In genomic region chr11:74649647-74650551, GRCm38 (mm10) we compare ENCODE assay signal across 7 mouse cellular contexts. TPM values are rescaled to one million over a fixed set of nuclear protein-coding genes. Genes with fewer than 3 reads are reported as not detected.
A peak's percentile ranks its signal among the peaks of the same experiment; 100 is the strongest.
DNase-seq lines count a peak whose midpoint lies in the region; ATAC-seq lines count a peak whose summit lies in the region.

No protein-coding gene starts in this region.

- no peaks in the 10 kb centered on the region for H3K9me3 ChIP-seq in forebrain, embryonic 11.5 days (ENCODE audit: control insufficient read depth, low read length)
- no peaks in the 10 kb centered on the region for H3K9me3 ChIP-seq in intestine, embryonic 16.5 days (ENCODE audit: control insufficient read depth, low read length)
- no peaks in the 10 kb centered on the region for H3K9me3 ChIP-seq in liver, embryonic 15.5 days (replicated peaks)
- H3K9me3 ChIP-seq in neural tube, embryonic 12.5 days: no peaks in the 10 kb centered on the region

- WGBS in forebrain, embryonic 11.5 days: 2% methylated on average over 53 of the region's 53 CpGs
- WGBS in intestine, embryonic 16.5 days: under 1% methylated on average over 53 of the region's 53 CpGs
- WGBS in liver, embryonic 15.5 days (ENCODE audit: insufficient replicate concordance): under 1% methylated on average over 51 of the region's 53 CpGs
- WGBS in neural tube, embryonic 12.5 days: 2% methylated on average over 53 of the region's 53 CpGs

- peak overlapping the region; percentile 94 for H3K4me2 ChIP-seq in forebrain, embryonic 11.5 days (ENCODE audit: low read depth, low read length, severe bottlenecking)
- H3K4me2 ChIP-seq in intestine, embryonic 16.5 days (ENCODE audit: low read depth, low read length): peak overlapping the region; percentile 81
- peak overlapping the region; percentile 96 for H3K4me2 ChIP-seq in liver, embryonic 15.5 days
- peak overlapping the region; percentile 96 for H3K4me2 ChIP-seq in neural tube, embryonic 12.5 days (replicated peaks)

- H3K4me3 ChIP-seq in forebrain, embryonic 11.5 days (ENCODE audit: low read depth, low read length): peak overlapping the region; percentile 95
- peak overlapping the region; percentile 96 for H3K4me3 ChIP-seq in intestine, embryonic 16.5 days (ENCODE audit: low read length)
- peak overlapping the region; percentile 89 for H3K4me3 ChIP-seq in liver, embryonic 15.5 days (replicated peaks)
- H3K4me3 ChIP-seq in neural tube, embryonic 12.5 days: peak overlapping the region; percentile 84

- peaks cover 11% of the 10 kb centered on the region; the same call in 1 of the 2 replicates for H3K4me1 ChIP-seq in forebrain, embryonic 11.5 days (replicated peaks; ENCODE audit: control insufficient read depth, insufficient read depth, low read length)
- peaks cover 35% of the 10 kb centered on the region for H3K4me1 ChIP-seq in intestine, embryonic 16.5 days (ENCODE audit: control insufficient read depth, insufficient read depth, low read length)
- H3K4me1 ChIP-seq in liver, embryonic 15.5 days (replicated peaks): peaks cover 67% of the 10 kb centered on the region
- peaks cover 48% of the 10 kb centered on the region for H3K4me1 ChIP-seq in neural tube, embryonic 12.5 days

- peak; percentile 61 for ATAC-seq in forebrain, embryonic 11.5 days (replicated peaks; ENCODE audit: low FRiP score)
- peak; percentile 69 for ATAC-seq in intestine, embryonic 16.5 days
- ATAC-seq in liver, embryonic 15.5 days (ENCODE audit: insufficient read depth): peak; percentile 51
- peak; percentile 51; the same call in 1 of the 2 replicates for ATAC-seq in neural tube, embryonic 12.5 days (ENCODE audit: low FRiP score, low read depth)

- no peaks in the 10 kb centered on the region for H3K36me3 ChIP-seq in forebrain, embryonic 11.5 days (ENCODE audit: control insufficient read depth, insufficient read depth, low read length)
- no peaks in the 10 kb centered on the region for H3K36me3 ChIP-seq in intestine, embryonic 16.5 days (ENCODE audit: control insufficient read depth, insufficient read depth, low read length)
- H3K36me3 ChIP-seq in liver, embryonic 15.5 days (replicated peaks): peaks cover 10% of the 10 kb centered on the region; the same call in 1 of the 2 replicates
- no peaks in the 10 kb centered on the region for H3K36me3 ChIP-seq in neural tube, embryonic 12.5 days

- H3K27me3 ChIP-seq in forebrain, embryonic 11.5 days (ENCODE audit: control insufficient read depth, insufficient read depth, low read length): no peaks in the 10 kb centered on the region
- H3K27me3 ChIP-seq in intestine, embryonic 16.5 days (replicated peaks; ENCODE audit: control insufficient read depth, insufficient read depth, low read length): no peaks in the 10 kb centered on the region
- H3K27me3 ChIP-seq in liver, embryonic 15.5 days: no peaks in the 10 kb centered on the region
- H3K27me3 ChIP-seq in neural tube, embryonic 12.5 days (replicated peaks): no peaks in the 10 kb centered on the region

- peak overlapping the region; percentile 79 for H3K9ac ChIP-seq in forebrain, embryonic 11.5 days (ENCODE audit: low read length)
- peak overlapping the region; percentile 91 for H3K9ac ChIP-seq in intestine, embryonic 16.5 days (ENCODE audit: low read depth, low read length)
- H3K9ac ChIP-seq in liver, embryonic 15.5 days: peak overlapping the region; percentile 74
- H3K9ac ChIP-seq in neural tube, embryonic 12.5 days: peak overlapping the region; percentile 80

- DNase-seq in urinary bladder, adult 18-20 months (ENCODE audit: low spot score in 2 of 2): peak; percentile 37 to 62
- no peak for DNase-seq in urinary bladder, postnatal 4 days (ENCODE audit: low spot score in 2 of 2)
- DNase-seq in adrenal gland, postnatal 10 days: peak; percentile 77
- peak; percentile 64 for DNase-seq in forebrain, embryonic 11.5 days (ENCODE audit: low spot score)

- H3K27ac ChIP-seq in forebrain, embryonic 11.5 days (ENCODE audit: low read depth, low read length): peak overlapping the region; percentile 7; the same call in 1 of the 2 replicates
- H3K27ac ChIP-seq in intestine, embryonic 16.5 days (ENCODE audit: low read length): peak overlapping the region; percentile 93
- H3K27ac ChIP-seq in liver, embryonic 15.5 days (replicated peaks): peak overlapping the region; percentile 88
- no peak overlapping the region for H3K27ac ChIP-seq in neural tube, embryonic 12.5 days

RNA-seq across cellular contexts. Expression of gene Cluh, which starts 0.6 kb away (rescaled TPM):
- 100 to 1,000 TPM; 252 to 291 TPM for total RNA-seq in adrenal gland, postnatal 10 days (2021)
- 18.9 and 21.9 TPM in 2 replicates for polyA plus RNA-seq in forebrain, embryonic 11.5 days (2014; fragmentation: Nextera tagmentation; extraction: Ambion mirVana)
- polyA plus RNA-seq in intestine, embryonic 16.5 days (2015; fragmentation: Nextera tagmentation; extraction: Ambion mirVana): 57.0 and 66.0 TPM in 2 replicates
- polyA plus RNA-seq in liver, embryonic 15.5 days (2015; fragmentation: Nextera tagmentation; extraction: Ambion mirVana): 27.9 and 34.5 TPM in 2 replicates
- polyA plus RNA-seq in neural tube, embryonic 12.5 days (2016; fragmentation: Nextera tagmentation; extraction: Ambion mirVana): 18.4 and 20.2 TPM in 2 replicates

RNA-seq across cellular contexts. Expression of gene Ccdc92b, which starts 30.5 kb away (rescaled TPM):
- 1 to 10 TPM; 2.3 to 4.0 TPM for total RNA-seq in adrenal gland, postnatal 10 days (2021)
- polyA plus RNA-seq in forebrain, embryonic 11.5 days (2014; fragmentation: Nextera tagmentation; extraction: Ambion mirVana): 1.5 and 2.0 TPM in 2 replicates
- polyA plus RNA-seq in intestine, embryonic 16.5 days (2015; fragmentation: Nextera tagmentation; extraction: Ambion mirVana): 0.29 and 0.53 TPM in 2 replicates
- 13.7 and 17.7 TPM in 2 replicates for polyA plus RNA-seq in liver, embryonic 15.5 days (2015; fragmentation: Nextera tagmentation; extraction: Ambion mirVana)
- polyA plus RNA-seq in neural tube, embryonic 12.5 days (2016; fragmentation: Nextera tagmentation; extraction: Ambion mirVana): 2.1 and 2.2 TPM in 2 replicates

RNA-seq across cellular contexts. Expression of gene Rap1gap2, which starts 39.2 kb away (rescaled TPM):
- 10 to 100 TPM; 10.8 to 13.2 TPM for total RNA-seq in adrenal gland, postnatal 10 days (2021)
- polyA plus RNA-seq in forebrain, embryonic 11.5 days (2014; fragmentation: Nextera tagmentation; extraction: Ambion mirVana): 1.3 and 1.8 TPM in 2 replicates
- polyA plus RNA-seq in intestine, embryonic 16.5 days (2015; fragmentation: Nextera tagmentation; extraction: Ambion mirVana): 8.4 and 10.5 TPM in 2 replicates
- polyA plus RNA-seq in liver, embryonic 15.5 days (2015; fragmentation: Nextera tagmentation; extraction: Ambion mirVana): 0.76 and 0.81 TPM in 2 replicates
- polyA plus RNA-seq in neural tube, embryonic 12.5 days (2016; fragmentation: Nextera tagmentation; extraction: Ambion mirVana): 8.0 and 10.1 TPM in 2 replicates

Comparison
In these comparisons a context has a peak if more than half of its experiments do, and no peak if none do; other contexts are left out.
1. DNase-seq: peak in urinary bladder, adult 18-20 months (2 of 2), adrenal gland, postnatal 10 days (single experiment) and forebrain, embryonic 11.5 days (single experiment); none in urinary bladder, postnatal 4 days (0 of 2).
2. Peak in every context shown above with its lines, with median percentiles within 50 percentile points of each other: ATAC-seq, H3K4me2 ChIP-seq, H3K4me3 ChIP-seq and H3K9ac ChIP-seq.